Mouse (Mus musculus): ENCODE results near the gene Pfas. TPM values are rescaled to one million over a fixed set of nuclear protein-coding genes. Genes with fewer than 3 reads are reported as not detected.
"Not testable (repeated sequence)": the region's sequence is repeated elsewhere in the genome, so short reads cannot be mapped to it uniquely, and the experiment has no call there.

The Pfas gene
- polyA plus RNA-seq, 1 experiment from 2014 or later = 14.1 TPM

DNA sequence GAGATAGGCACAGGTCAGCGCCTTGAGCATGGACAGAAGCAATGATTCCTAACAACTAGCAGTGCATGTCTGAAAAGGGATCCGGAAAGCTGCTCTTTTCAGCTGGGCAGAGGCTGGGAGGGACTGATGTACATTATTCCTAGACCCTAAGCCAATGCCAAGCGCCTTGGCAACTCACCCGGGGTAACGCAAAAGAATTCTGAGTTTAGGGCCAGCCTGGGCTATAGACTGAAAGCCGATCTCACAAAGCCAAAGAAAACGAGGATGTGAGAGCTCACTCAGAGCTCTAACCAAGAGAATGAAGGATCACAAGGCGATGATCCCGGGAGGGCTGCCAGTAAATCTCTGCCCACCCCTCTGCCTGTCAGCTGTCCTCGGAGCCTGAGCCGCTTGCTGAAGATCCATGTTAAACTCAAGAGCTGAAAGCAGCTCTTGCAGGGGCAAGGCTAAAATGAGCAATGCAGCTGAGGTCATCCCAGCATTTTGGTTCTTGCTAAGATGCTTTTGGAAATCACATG, 20.8 kb downstream of the Pfas start:
- DNase-seq (ENCODE audit: low spot score) (no peak), ATAC-seq (no peak)
- Histone ChIP-seq H3K4me2 (ENCODE audit: low read length) (no peak overlapping the region), H3K4me3 (ENCODE audit: low read depth, low read length) (no peak overlapping the region), H3K9ac (ENCODE audit: low read length) (no peak overlapping the region), H3K36me3 (ENCODE audit: control insufficient read depth, insufficient read depth, low read length) (peaks cover 61% of the 10 kb centered on the region), H3K9me3 (replicated peaks; ENCODE audit: control insufficient read depth, low read length) (no peaks in the 10 kb centered on the region), H3K4me1 (ENCODE audit: control insufficient read depth, insufficient read depth, low read length) (no peaks in the 10 kb centered on the region), H3K27me3 (replicated peaks; ENCODE audit: control insufficient read depth, insufficient read depth, low read length) (no peaks in the 10 kb centered on the region), H3K27ac (ENCODE audit: low read depth, low read length) (no peak overlapping the region)
- WGBS = 89% methylated on average over 11 of the region's 11 CpGs

DNA sequence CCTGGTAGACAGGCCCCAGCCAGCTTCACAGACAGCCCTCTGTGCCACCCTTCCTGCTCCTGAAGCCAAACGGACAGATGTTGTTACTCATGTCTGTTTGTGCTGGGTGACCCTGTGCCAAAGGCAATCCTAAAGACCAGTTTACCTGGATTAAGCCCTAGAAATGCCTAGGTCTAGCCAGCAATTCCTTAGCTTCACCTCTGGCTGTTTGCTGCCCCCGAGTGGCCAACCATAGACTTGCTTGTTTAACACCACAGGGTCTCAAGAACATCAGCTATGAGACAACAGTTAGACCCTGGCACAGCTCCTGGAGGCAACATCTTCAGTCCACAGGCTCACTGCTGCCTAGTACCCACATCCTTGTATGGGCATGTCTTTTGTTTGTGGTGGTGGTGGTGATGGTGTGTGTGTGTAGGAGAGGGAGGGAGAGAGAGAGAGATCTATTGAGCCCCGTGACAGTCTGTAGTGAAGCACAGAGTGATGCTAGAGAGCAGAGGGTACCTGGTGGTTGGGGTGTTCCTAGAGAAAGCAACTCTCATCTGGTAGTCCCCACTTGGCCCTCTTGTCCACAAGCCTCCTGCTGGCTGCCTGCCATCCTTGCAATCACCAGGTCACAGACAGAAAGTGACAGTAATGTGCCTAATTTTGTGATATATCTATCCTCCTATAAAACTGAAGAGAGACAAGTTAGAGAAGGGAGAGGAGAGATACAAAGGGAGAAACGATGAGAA, 25.5 kb downstream of the Pfas start:
- H3K9ac ChIP-seq (ENCODE audit: low read length) = no peak overlapping the region
- no peak overlapping the region for H3K4me3 ChIP-seq (ENCODE audit: low read depth, low read length)
- H3K4me1 ChIP-seq (ENCODE audit: control insufficient read depth, insufficient read depth, low read length) = no peaks in the 10 kb centered on the region
- H3K27ac ChIP-seq (ENCODE audit: low read depth, low read length) = no peak overlapping the region
- no peaks in the 10 kb centered on the region for H3K27me3 ChIP-seq (replicated peaks; ENCODE audit: control insufficient read depth, insufficient read depth, low read length)
- ATAC-seq (no peak), DNase-seq (ENCODE audit: low spot score) (peak; percentile 85)
- no peaks in the 10 kb centered on the region for H3K9me3 ChIP-seq (replicated peaks; ENCODE audit: control insufficient read depth, low read length)
- H3K4me2 ChIP-seq (ENCODE audit: low read length) = no peak overlapping the region
- peaks cover 16% of the 10 kb centered on the region for H3K36me3 ChIP-seq (ENCODE audit: control insufficient read depth, insufficient read depth, low read length)
- WGBS = 28% methylated on average over 4 of the region's 4 CpGs

GRCm38 (mm10) chr11:68980919-68981318, 27.3 kb downstream of the Pfas start:
- no peak overlapping the region for H3K9ac ChIP-seq (ENCODE audit: low read length)
- H3K27me3 ChIP-seq (replicated peaks; ENCODE audit: control insufficient read depth, insufficient read depth, low read length) = no peaks in the 10 kb centered on the region
- no peak for ATAC-seq
- H3K4me2 ChIP-seq (ENCODE audit: low read length) = no peak overlapping the region
- no peak for DNase-seq (ENCODE audit: low spot score)
- no peaks in the 10 kb centered on the region for H3K4me1 ChIP-seq (ENCODE audit: control insufficient read depth, insufficient read depth, low read length)
- 74% methylated on average over 3 of the region's 3 CpGs for WGBS
- H3K36me3 ChIP-seq (ENCODE audit: control insufficient read depth, insufficient read depth, low read length) = peaks cover 6% of the 10 kb centered on the region
- no peak overlapping the region for H3K27ac ChIP-seq (ENCODE audit: low read depth, low read length)
- H3K9me3 ChIP-seq (replicated peaks; ENCODE audit: control insufficient read depth, low read length) = no peaks in the 10 kb centered on the region
- no peak overlapping the region for H3K4me3 ChIP-seq (ENCODE audit: low read depth, low read length)

GRCm38 (mm10) chr11:68979320-68979733, 28.9 kb downstream of the Pfas start:
- H3K27me3 ChIP-seq (replicated peaks; ENCODE audit: control insufficient read depth, insufficient read depth, low read length) = no peaks in the 10 kb centered on the region
- no peak overlapping the region for H3K4me2 ChIP-seq (ENCODE audit: low read length)
- H3K27ac ChIP-seq (ENCODE audit: low read depth, low read length) = no peak overlapping the region
- no peaks in the 10 kb centered on the region for H3K4me1 ChIP-seq (ENCODE audit: control insufficient read depth, insufficient read depth, low read length)
- no peaks in the 10 kb centered on the region for H3K36me3 ChIP-seq (ENCODE audit: control insufficient read depth, insufficient read depth, low read length)
- H3K9me3 ChIP-seq (replicated peaks; ENCODE audit: control insufficient read depth, low read length) = no peaks in the 10 kb centered on the region
- DNase-seq (ENCODE audit: low spot score) = no peak
- ATAC-seq = no peak
- 70% methylated on average over 5 of the region's 5 CpGs for WGBS
- H3K4me3 ChIP-seq (ENCODE audit: low read depth, low read length) = no peak overlapping the region
- H3K9ac ChIP-seq (ENCODE audit: low read length) = no peak overlapping the region

- Histone ChIP-seq H3K27me3 (replicated peaks; ENCODE audit: control insufficient read depth, insufficient read depth, low read length) (no peaks in the 10 kb centered on the region), H3K27ac (ENCODE audit: low read depth, low read length) (no peak overlapping the region), H3K9me3 (replicated peaks; ENCODE audit: control insufficient read depth, low read length) (no peaks in the 10 kb centered on the region), H3K9ac (ENCODE audit: low read length) (no peak overlapping the region), H3K4me3 (ENCODE audit: low read depth, low read length) (no peak overlapping the region), H3K36me3 (ENCODE audit: control insufficient read depth, insufficient read depth, low read length) (no peaks in the 10 kb centered on the region), H3K4me1 (ENCODE audit: control insufficient read depth, insufficient read depth, low read length) (no peaks in the 10 kb centered on the region), H3K4me2 (ENCODE audit: low read length) (no peak overlapping the region)
- ATAC-seq (no peak), DNase-seq (ENCODE audit: low spot score) (no peak)
- WGBS = 86% methylated on average over 1 of the region's 1 CpGs
These were observed 32.7 kb downstream of the Pfas start for GRCm38 (mm10) chr11:68975601-68976000.

- no peak for ATAC-seq
- 84% methylated on average over 7 of the region's 7 CpGs for WGBS
- Histone ChIP-seq H3K4me3 (ENCODE audit: low read depth, low read length) (peak within 1 kb of the TSS; percentile 36; the same call in 1 of the 2 replicates), H3K4me1 (ENCODE audit: control insufficient read depth, insufficient read depth, low read length) (no peaks in the 10 kb centered on the region), H3K4me2 (ENCODE audit: low read length) (peak within 1 kb of the TSS; percentile 62), H3K9ac (ENCODE audit: low read length) (no peak within 1 kb of the TSS), H3K27me3 (replicated peaks; ENCODE audit: control insufficient read depth, insufficient read depth, low read length) (no peaks in the 10 kb centered on the region), H3K27ac (ENCODE audit: low read depth, low read length) (no peak within 1 kb of the TSS), H3K36me3 (ENCODE audit: control insufficient read depth, insufficient read depth, low read length) (no peaks in the 10 kb centered on the region), H3K9me3 (replicated peaks; ENCODE audit: control insufficient read depth, low read length) (no peaks in the 10 kb centered on the region)
- no peak for DNase-seq (ENCODE audit: low spot score)
These were observed 33.2 kb downstream of the Pfas start, which contains the start of gene Rangrf for GRCm38 (mm10) chr11:68975085-68975484. Gene Rangrf (minus strand): TSS chr11:68975185.

- Histone ChIP-seq H3K4me3 (ENCODE audit: low read depth, low read length) (peak overlapping the region; percentile 36), H3K27ac (ENCODE audit: low read depth, low read length) (no peak overlapping the region), H3K9ac (ENCODE audit: low read length) (no peak overlapping the region), H3K36me3 (ENCODE audit: control insufficient read depth, insufficient read depth, low read length) (no peaks in the 10 kb centered on the region), H3K9me3 (replicated peaks; ENCODE audit: control insufficient read depth, low read length) (no peaks in the 10 kb centered on the region), H3K4me2 (ENCODE audit: low read length) (peak overlapping the region; percentile 62), H3K4me1 (ENCODE audit: control insufficient read depth, insufficient read depth, low read length) (no peaks in the 10 kb centered on the region), H3K27me3 (replicated peaks; ENCODE audit: control insufficient read depth, insufficient read depth, low read length) (no peaks in the 10 kb centered on the region)
- 18% methylated on average over 6 of the region's 6 CpGs for WGBS
- ATAC-seq (no peak), DNase-seq (ENCODE audit: low spot score) (no peak)
These were observed 34.2 kb downstream of the Pfas start for GRCm38 (mm10) chr11:68974059-68974450.

DNA sequence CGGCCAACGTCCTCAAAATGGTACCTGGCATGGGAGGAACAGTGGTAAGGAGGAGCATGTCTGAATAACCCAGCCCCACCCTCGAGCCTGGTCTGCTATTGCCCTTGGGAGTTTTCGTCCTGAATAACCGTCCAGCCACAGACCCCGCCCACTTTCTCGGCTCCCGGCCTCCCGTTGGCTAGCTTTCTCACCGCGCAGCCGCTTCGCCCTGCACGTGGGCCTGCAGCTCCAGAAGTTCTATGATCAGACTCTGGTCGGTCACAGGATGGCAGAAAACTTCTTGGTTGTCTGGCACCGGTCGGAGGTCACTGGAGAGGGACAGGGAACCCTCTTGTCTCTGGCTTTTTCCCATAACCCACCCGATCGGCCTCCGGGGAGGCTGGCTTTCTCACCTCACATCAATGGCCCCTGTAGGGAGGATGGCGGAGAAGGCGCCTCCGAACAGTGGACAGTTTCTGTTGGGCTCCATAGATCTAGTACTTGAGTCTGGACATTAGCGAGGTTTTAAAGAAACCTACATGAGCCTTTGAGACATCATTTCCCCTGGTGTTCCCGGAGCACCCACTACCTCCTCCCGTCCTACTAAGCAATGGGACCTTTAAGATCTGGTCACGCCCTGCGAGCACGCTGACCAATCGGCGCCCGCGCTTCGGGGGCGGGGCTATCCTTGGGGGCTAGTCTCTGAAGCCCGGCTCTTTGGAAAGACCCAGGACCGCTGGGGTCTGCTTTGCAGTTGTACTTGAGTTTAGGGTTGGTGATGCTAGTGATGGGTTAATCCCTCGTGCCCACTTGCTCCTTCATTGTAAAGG, 34.8 kb downstream of the Pfas start:
- H3K4me3 ChIP-seq (ENCODE audit: low read depth, low read length) = peak overlapping the region; percentile 36
- not testable (repeated sequence) for H3K36me3 ChIP-seq (ENCODE audit: control insufficient read depth, insufficient read depth, low read length); H3K4me1 ChIP-seq (ENCODE audit: control insufficient read depth, insufficient read depth, low read length); H3K27ac ChIP-seq (ENCODE audit: low read depth, low read length); H3K9me3 ChIP-seq (replicated peaks; ENCODE audit: control insufficient read depth, low read length); H3K27me3 ChIP-seq (replicated peaks; ENCODE audit: control insufficient read depth, insufficient read depth, low read length)
- peak overlapping the region; percentile 62 for H3K4me2 ChIP-seq (ENCODE audit: low read length)
- DNase-seq (ENCODE audit: low spot score) (peak; percentile 89), ATAC-seq (peak; percentile 96)
- H3K9ac ChIP-seq (ENCODE audit: low read length) = peak overlapping the region; percentile 45; the same call in 1 of the 2 replicates
- under 1% methylated on average over 37 of the region's 38 CpGs for WGBS

GRCm38 (mm10) chr11:68970232-68970631, 38.0 kb downstream of the Pfas start:
- 67% methylated on average over 4 of the region's 4 CpGs for WGBS
- no peaks in the 10 kb centered on the region for H3K36me3 ChIP-seq (ENCODE audit: control insufficient read depth, insufficient read depth, low read length)
- no peak overlapping the region for H3K27ac ChIP-seq (ENCODE audit: low read depth, low read length)
- H3K4me3 ChIP-seq (ENCODE audit: low read depth, low read length) = no peak overlapping the region
- ATAC-seq = no peak
- no peak overlapping the region for H3K9ac ChIP-seq (ENCODE audit: low read length)
- no peak for DNase-seq (ENCODE audit: low spot score)
- H3K4me2 ChIP-seq (ENCODE audit: low read length) = no peak overlapping the region
- H3K9me3 ChIP-seq (replicated peaks; ENCODE audit: control insufficient read depth, low read length) = no peaks in the 10 kb centered on the region
- H3K27me3 ChIP-seq (replicated peaks; ENCODE audit: control insufficient read depth, insufficient read depth, low read length) = no peaks in the 10 kb centered on the region
- H3K4me1 ChIP-seq (ENCODE audit: control insufficient read depth, insufficient read depth, low read length) = peaks cover 7% of the 10 kb centered on the region; the same call in 1 of the 2 replicates
